Mouse (Mus musculus) telencephalon, adult 2 months (tissue): ENCODE data around the gene Nrg3.
"Not testable (repeated sequence)": the region's sequence is repeated elsewhere in the genome, so short reads cannot be mapped to it uniquely, and the experiment has no call there.

Experiments
- DNase-seq: peaks from one replicate; pipeline ENCODE4 v3.0.0-alpha.2; 2011; ENCODE audit warnings: low read depth, low spot score

Gene Nrg3

GRCm38 (mm10) chr14:39211472-39211871 is 261.4 kb downstream of the Nrg3 start:
- no peak for DNase-seq

- DNase-seq = no peak
Measured at GRCm38 (mm10) chr14:39191946-39192345, 280.9 kb downstream of the Nrg3 start.

- no peak for DNase-seq
Measured at GRCm38 (mm10) chr14:39173709-39174108, 299.2 kb downstream of the Nrg3 start.

GRCm38 (mm10) chr14:39160140-39160539 is 312.7 kb downstream of the Nrg3 start:
- no peak for DNase-seq

GRCm38 (mm10) chr14:39155462-39155861 is 317.4 kb downstream of the Nrg3 start:
- DNase-seq = peak; percentile 38

GRCm38 (mm10) chr14:39129766-39130165 is 343.1 kb downstream of the Nrg3 start:
- DNase-seq = no peak

GRCm38 (mm10) chr14:39117977-39118376 is 354.9 kb downstream of the Nrg3 start:
- DNase-seq = no peak

- DNase-seq = not testable (repeated sequence)
Measured at GRCm38 (mm10) chr14:39116522-39117231, 356.2 kb downstream of the Nrg3 start.

GRCm38 (mm10) chr14:39109566-39109965 is 363.3 kb downstream of the Nrg3 start:
- no peak for DNase-seq

- DNase-seq = peak; percentile 58
Measured at GRCm38 (mm10) chr14:39106776-39107175, 366.1 kb downstream of the Nrg3 start.

GRCm38 (mm10) chr14:39095219-39095618 is 377.7 kb downstream of the Nrg3 start:
- peak; percentile 43 for DNase-seq

- DNase-seq = peak; percentile 51
Measured at GRCm38 (mm10) chr14:39079461-39079860, 393.4 kb downstream of the Nrg3 start.

- no peak for DNase-seq
Measured at GRCm38 (mm10) chr14:39051542-39051941, 421.3 kb downstream of the Nrg3 start.

- no peak for DNase-seq
Measured at GRCm38 (mm10) chr14:39049021-39049420, 423.9 kb downstream of the Nrg3 start.

- DNase-seq = peak; percentile 27
Measured at GRCm38 (mm10) chr14:39044290-39044689, 428.6 kb downstream of the Nrg3 start.

- peak; percentile 49 for DNase-seq
Measured at GRCm38 (mm10) chr14:39043793-39044192, 429.1 kb downstream of the Nrg3 start.

GRCm38 (mm10) chr14:39043384-39043783 is 429.5 kb downstream of the Nrg3 start:
- DNase-seq = peak; percentile 27

- peak; percentile 72 for DNase-seq
Measured at GRCm38 (mm10) chr14:39039046-39039445, 433.8 kb downstream of the Nrg3 start.

- peak; percentile 62 for DNase-seq
Measured at GRCm38 (mm10) chr14:39034482-39034881, 438.4 kb downstream of the Nrg3 start.

GRCm38 (mm10) chr14:39023065-39023464 is 449.8 kb downstream of the Nrg3 start:
- peak; percentile 67 for DNase-seq

GRCm38 (mm10) chr14:39014126-39014525 is 458.8 kb downstream of the Nrg3 start:
- no peak for DNase-seq

- peak; percentile 29 for DNase-seq
Measured at GRCm38 (mm10) chr14:38997843-38998242, 475.0 kb downstream of the Nrg3 start.

- DNase-seq = no peak
Measured at GRCm38 (mm10) chr14:38992574-38992866, 480.4 kb downstream of the Nrg3 start.
